Mouse (Mus musculus): ENCODE data around the gene Cfap73. TPM values are rescaled to one million over a fixed set of nuclear protein-coding genes. Genes with fewer than 3 reads are reported as not detected.

The Cfap73 gene
- polyA plus RNA-seq, 2 experiments = not detected

- ATAC-seq (ENCODE audit: insufficient read depth) (no peak), DNase-seq (ENCODE audit: low read depth in 3 of 3, low spot score in 3 of 3) (no peak)
- Histone ChIP-seq H3K27ac (no peak overlapping the region), H3K27me3 (ENCODE audit: control insufficient read depth, insufficient read depth, low read length) (no peaks in the 10 kb centered on the region; the same call in 1 of the 2 replicates), H3K4me1 (replicated peaks; ENCODE audit: control insufficient read depth in 2 of 2, insufficient read depth in 2 of 2, low read length in 1 of 2) (no peaks in the 10 kb centered on the region), H3K9me3 (ENCODE audit: control insufficient read depth, low read length) (no peaks in the 10 kb centered on the region), H3K4me3 (ENCODE audit: insufficient read depth in 1 of 2, low read depth in 2 of 2, low read length in 2 of 2) (no peak overlapping the region), H3K4me2 (ENCODE audit: low read depth) (no peak overlapping the region), H3K36me3 (replicated peaks; ENCODE audit: control insufficient read depth, insufficient read depth, low read depth) (no peaks in the 10 kb centered on the region), H3K9ac (replicated peaks) (no peak overlapping the region)
- no peak for TF ChIP-seq EP300 (IDR thresholded peaks at IDR 0.05; ENCODE audit: low read depth)
- no peak for TF ChIP-seq CTCF (IDR thresholded peaks at IDR 0.05; ENCODE audit: low read depth)
- 29% methylated on average over 21 of the region's 21 CpGs for WGBS (ENCODE audit: insufficient replicate concordance)
These were observed 40.5 kb upstream of the Cfap73 start for GRCm38 (mm10) chr5:120674229-120675145.

GRCm38 (mm10) chr5:120673626-120674025 is 39.6 kb upstream of the Cfap73 start:
- H3K27ac ChIP-seq = no peak overlapping the region
- 5% methylated on average over 12 of the region's 12 CpGs for WGBS (ENCODE audit: insufficient replicate concordance)
- H3K9me3 ChIP-seq (ENCODE audit: control insufficient read depth, low read length) = no peaks in the 10 kb centered on the region
- ATAC-seq (ENCODE audit: insufficient read depth) (no peak), DNase-seq (ENCODE audit: low read depth in 3 of 3, low spot score in 3 of 3) (no peak)
- no peaks in the 10 kb centered on the region for H3K4me1 ChIP-seq (replicated peaks; ENCODE audit: control insufficient read depth in 2 of 2, insufficient read depth in 2 of 2, low read length in 1 of 2)
- no peak for TF ChIP-seq EP300 (IDR thresholded peaks at IDR 0.05; ENCODE audit: low read depth)
- peak; percentile 94 for TF ChIP-seq CTCF (IDR thresholded peaks at IDR 0.05; ENCODE audit: low read depth)
- no peak overlapping the region for H3K4me2 ChIP-seq (ENCODE audit: low read depth)
- H3K36me3 ChIP-seq (replicated peaks; ENCODE audit: control insufficient read depth, insufficient read depth, low read depth) = no peaks in the 10 kb centered on the region
- H3K4me3 ChIP-seq (ENCODE audit: insufficient read depth in 1 of 2, low read depth in 2 of 2, low read length in 2 of 2) = no peak overlapping the region
- H3K27me3 ChIP-seq (ENCODE audit: control insufficient read depth, insufficient read depth, low read length) = no peaks in the 10 kb centered on the region; the same call in 1 of the 2 replicates
- H3K9ac ChIP-seq (replicated peaks) = no peak overlapping the region

DNA sequence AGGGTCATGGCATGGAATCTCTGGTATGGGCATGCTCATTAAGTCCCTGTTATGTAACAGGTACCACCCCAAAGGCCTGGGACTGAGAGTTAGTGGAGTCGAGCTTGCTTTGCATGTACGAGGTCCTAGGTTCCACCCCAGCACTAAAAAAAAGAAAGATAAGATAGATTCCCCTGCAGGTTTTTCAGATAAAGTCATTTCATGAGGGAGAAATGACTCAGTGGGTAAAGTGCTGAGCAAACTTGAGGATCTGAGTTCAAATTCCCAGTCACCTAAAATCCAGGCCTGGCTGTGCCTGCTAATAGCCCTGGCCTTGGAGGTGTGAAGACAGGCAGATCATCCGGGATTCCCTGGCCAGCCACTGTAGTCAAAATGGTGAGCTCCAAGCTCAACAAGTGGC is 37.8 kb upstream of the Cfap73 start:
- Histone ChIP-seq H3K27me3 (ENCODE audit: control insufficient read depth, insufficient read depth, low read length) (no peaks in the 10 kb centered on the region; the same call in 1 of the 2 replicates), H3K9ac (replicated peaks) (no peak overlapping the region), H3K9me3 (ENCODE audit: control insufficient read depth, low read length) (no peaks in the 10 kb centered on the region), H3K4me3 (ENCODE audit: insufficient read depth in 1 of 2, low read depth in 2 of 2, low read length in 2 of 2) (no peak overlapping the region), H3K36me3 (replicated peaks; ENCODE audit: control insufficient read depth, insufficient read depth, low read depth) (no peaks in the 10 kb centered on the region), H3K4me2 (ENCODE audit: low read depth) (no peak overlapping the region), H3K27ac (no peak overlapping the region), H3K4me1 (replicated peaks; ENCODE audit: control insufficient read depth in 2 of 2, insufficient read depth in 2 of 2, low read length in 1 of 2) (no peaks in the 10 kb centered on the region)
- no peak for TF ChIP-seq EP300 (IDR thresholded peaks at IDR 0.05; ENCODE audit: low read depth)
- TF ChIP-seq CTCF (IDR thresholded peaks at IDR 0.05; ENCODE audit: low read depth) = no peak
- WGBS (ENCODE audit: insufficient replicate concordance) = 42% methylated on average over 3 of the region's 3 CpGs
- ATAC-seq (ENCODE audit: insufficient read depth) (no peak), DNase-seq (ENCODE audit: low read depth in 3 of 3, low spot score in 3 of 3) (no peak)

- no peak overlapping the region for H3K9ac ChIP-seq (replicated peaks)
- no peaks in the 10 kb centered on the region for H3K4me1 ChIP-seq (replicated peaks; ENCODE audit: control insufficient read depth in 2 of 2, insufficient read depth in 2 of 2, low read length in 1 of 2)
- H3K4me2 ChIP-seq (ENCODE audit: low read depth) = no peak overlapping the region
- WGBS (ENCODE audit: insufficient replicate concordance) = 60% methylated on average over 7 of the region's 7 CpGs
- H3K27me3 ChIP-seq (ENCODE audit: control insufficient read depth, insufficient read depth, low read length) = no peaks in the 10 kb centered on the region; the same call in 1 of the 2 replicates
- TF ChIP-seq EP300 (IDR thresholded peaks at IDR 0.05; ENCODE audit: low read depth) = no peak
- TF ChIP-seq CTCF (IDR thresholded peaks at IDR 0.05; ENCODE audit: low read depth) = no peak
- no peak for ATAC-seq (ENCODE audit: insufficient read depth)
- no peak overlapping the region for H3K4me3 ChIP-seq (ENCODE audit: insufficient read depth in 1 of 2, low read depth in 2 of 2, low read length in 2 of 2)
- no peaks in the 10 kb centered on the region for H3K9me3 ChIP-seq (ENCODE audit: control insufficient read depth, low read length)
- no peak for DNase-seq (ENCODE audit: low read depth in 3 of 3, low spot score in 3 of 3)
- H3K36me3 ChIP-seq (replicated peaks; ENCODE audit: control insufficient read depth, insufficient read depth, low read depth) = no peaks in the 10 kb centered on the region
- H3K27ac ChIP-seq = no peak overlapping the region
These were observed 36.1 kb upstream of the Cfap73 start for GRCm38 (mm10) chr5:120670132-120670531.

GRCm38 (mm10) chr5:120668761-120669160 is 34.7 kb upstream of the Cfap73 start:
- H3K9ac ChIP-seq (replicated peaks) = no peak overlapping the region
- no peak for DNase-seq (ENCODE audit: low read depth in 3 of 3, low spot score in 3 of 3)
- WGBS (ENCODE audit: insufficient replicate concordance) = 54% methylated on average over 7 of the region's 7 CpGs
- H3K9me3 ChIP-seq (ENCODE audit: control insufficient read depth, low read length) = no peaks in the 10 kb centered on the region
- no peak overlapping the region for H3K27ac ChIP-seq
- H3K4me3 ChIP-seq (ENCODE audit: insufficient read depth in 1 of 2, low read depth in 2 of 2, low read length in 2 of 2) = no peak overlapping the region
- no peak for TF ChIP-seq EP300 (IDR thresholded peaks at IDR 0.05; ENCODE audit: low read depth)
- no peak for TF ChIP-seq CTCF (IDR thresholded peaks at IDR 0.05; ENCODE audit: low read depth)
- no peak for ATAC-seq (ENCODE audit: insufficient read depth)
- H3K27me3 ChIP-seq (ENCODE audit: control insufficient read depth, insufficient read depth, low read length) = no peaks in the 10 kb centered on the region
- no peak overlapping the region for H3K4me2 ChIP-seq (ENCODE audit: low read depth)
- H3K36me3 ChIP-seq (replicated peaks; ENCODE audit: control insufficient read depth, insufficient read depth, low read depth) = no peaks in the 10 kb centered on the region
- no peaks in the 10 kb centered on the region for H3K4me1 ChIP-seq (replicated peaks; ENCODE audit: control insufficient read depth in 2 of 2, insufficient read depth in 2 of 2, low read length in 1 of 2)

Data from liver, embryonic 14.5 days (tissue).